Mouse (Mus musculus): ENCODE results near the gene Hint1. TPM values are rescaled to one million over a fixed set of nuclear protein-coding genes. Genes with fewer than 3 reads are reported as not detected.

The Hint1 gene
- total RNA-seq, 2 experiments from 2014 or later, result 337 to 370 TPM

Other genes with a start within 250 kb of the Hint1 start
- gene Cdc42se2, start 78.7 kb upstream of the Hint1 start, total RNA-seq (2021), result 10 to 100 TPM; 24.4 to 27.7 TPM
- gene Lyrm7, start 5.5 kb upstream of the Hint1 start, total RNA-seq (2021), result 10 to 100 TPM; 14.5 to 30.3 TPM
- gene Gpx3, start 36.1 kb downstream of the Hint1 start, total RNA-seq (2021), result 100 to 1,000 TPM; 116 to 123 TPM
- 10 to 100 TPM; 53.2 to 64.1 TPM for gene Tnip1, start 96.5 kb downstream of the Hint1 start, total RNA-seq (2021)
- 100 to 1,000 TPM; 181 to 222 TPM for gene Anxa6, start 167.1 kb downstream of the Hint1 start, total RNA-seq (2021)
- 1 to 10 TPM; 7.3 to 7.8 TPM for gene Ccdc69, start 211.7 kb downstream of the Hint1 start, total RNA-seq (2021)
- 10 to 100 TPM; 75.3 to 78.6 TPM for gene Gm2a, start 231.7 kb downstream of the Hint1 start, total RNA-seq (2021)

Data from adrenal gland, postnatal 10 days (tissue).